11 mouse cellular contexts compared by ENCODE assay signal in genomic region chr1:153730671-153731070, GRCm38 (mm10). TPM values are rescaled to one million over a fixed set of nuclear protein-coding genes. Genes with fewer than 3 reads are reported as not detected.
DNase-seq lines count a peak whose midpoint lies in the region; ATAC-seq and TF ChIP-seq lines count a peak whose summit lies in the region.
"Had no signal": no experiment of that assay in that cellular context is flagged by ENCODE, and none has a peak within 500 bp of the region (broad histone marks: within the 10 kb centered on the region; RNA-seq: fewer than 3 reads in every experiment).

No protein-coding gene starts in this region.

- peaks cover 15% of the 10 kb centered on the region; the same call in 1 of the 2 replicates for H3K4me1 ChIP-seq in embryonic facial prominence, embryonic 12.5 days
- H3K4me1 ChIP-seq in embryonic facial prominence, embryonic 10.5 days, result peaks cover 33% of the 10 kb centered on the region
- H3K4me1 ChIP-seq in stomach, postnatal 0 days (replicated peaks; ENCODE audit: control insufficient read depth, insufficient read depth), result 0 out of 2 replicates have a peak, but pooled peaks cover 2% of the 10 kb centered on the region

- ATAC-seq in embryonic facial prominence, embryonic 12.5 days (ENCODE audit: insufficient number of reproducible peaks, insufficient read depth, low FRiP score, low TSS enrichment), result no peak
- no peak for ATAC-seq in stomach, postnatal 0 days (ENCODE audit: low FRiP score, low TSS enrichment)
- ATAC-seq: intestine, postnatal 0 days had no signal

- no peak for DNase-seq in embryonic facial prominence, embryonic 10.5 days (ENCODE audit: low spot score)
- DNase-seq in thymus, postnatal 4 days, result peak; percentile 22
- no peak for DNase-seq in thymus, postnatal 10 days (ENCODE audit: low spot score in 2 of 2)
- DNase-seq in heart, postnatal 25 days (ENCODE audit: low spot score), result peak; percentile 77
- DNase-seq in stomach, postnatal 0 days (ENCODE audit: low spot score), result no peak
- DNase-seq in layer of hippocampus, postnatal 36 days, result no peak
- DNase-seq in frontal cortex, postnatal 36 days (ENCODE audit: low spot score in 2 of 2), result no peak

- H3K9me3 ChIP-seq in embryonic facial prominence, embryonic 12.5 days, result no peaks in the 10 kb centered on the region
- no peaks in the 10 kb centered on the region for H3K9me3 ChIP-seq in embryonic facial prominence, embryonic 10.5 days
- H3K9me3 ChIP-seq in stomach, postnatal 0 days (ENCODE audit: control insufficient read depth, low read length), result no peaks in the 10 kb centered on the region
- H3K9me3 ChIP-seq: embryonic facial prominence, embryonic 13.5 days; limb, embryonic 15.5 days had no signal

- H3K36me3 ChIP-seq in embryonic facial prominence, embryonic 12.5 days, result no peaks in the 10 kb centered on the region
- H3K36me3 ChIP-seq in embryonic facial prominence, embryonic 10.5 days (replicated peaks), result no peaks in the 10 kb centered on the region
- H3K36me3 ChIP-seq in stomach, postnatal 0 days (ENCODE audit: control insufficient read depth, insufficient read depth, low read length), result no peaks in the 10 kb centered on the region
- H3K36me3 ChIP-seq: embryonic facial prominence, embryonic 13.5 days; limb, embryonic 15.5 days had no signal

- 0 out of 2 replicates have a peak overlapping the region, but pooled peaks have one; percentile 23 for H3K27ac ChIP-seq in embryonic facial prominence, embryonic 12.5 days
- H3K27ac ChIP-seq in embryonic facial prominence, embryonic 10.5 days (replicated peaks), result no peak overlapping the region
- no peak overlapping the region for H3K27ac ChIP-seq in stomach, postnatal 0 days (replicated peaks)
- H3K27ac ChIP-seq: embryonic facial prominence, embryonic 13.5 days; limb, embryonic 15.5 days had no signal

- H3K4me3 ChIP-seq in embryonic facial prominence, embryonic 12.5 days, result no peak overlapping the region
- H3K4me3 ChIP-seq in embryonic facial prominence, embryonic 10.5 days, result no peak overlapping the region
- H3K4me3 ChIP-seq in stomach, postnatal 0 days (ENCODE audit: low read depth, low read length), result no peak overlapping the region
- H3K4me3 ChIP-seq: embryonic facial prominence, embryonic 13.5 days; limb, embryonic 15.5 days had no signal

- no peak for TF ChIP-seq CTCF in stomach, postnatal 0 days (IDR thresholded peaks at IDR 0.05; ENCODE audit: low read depth)

- H3K4me2 ChIP-seq in embryonic facial prominence, embryonic 12.5 days (replicated peaks), result no peak overlapping the region
- H3K4me2 ChIP-seq in stomach, postnatal 0 days (replicated peaks; ENCODE audit: low read depth), result no peak overlapping the region
- H3K4me2 ChIP-seq: embryonic facial prominence, embryonic 13.5 days; limb, embryonic 15.5 days had no signal

- no peak overlapping the region for H3K9ac ChIP-seq in embryonic facial prominence, embryonic 12.5 days
- H3K9ac ChIP-seq in stomach, postnatal 0 days (ENCODE audit: low read length), result no peak overlapping the region
- H3K9ac ChIP-seq: embryonic facial prominence, embryonic 13.5 days; limb, embryonic 15.5 days had no signal

- 0 out of 2 replicates have a peak, but pooled peaks cover 2% of the 10 kb centered on the region for H3K27me3 ChIP-seq in embryonic facial prominence, embryonic 12.5 days
- H3K27me3 ChIP-seq in embryonic facial prominence, embryonic 10.5 days (replicated peaks; ENCODE audit: low read depth, poor library complexity, severe bottlenecking), result peaks cover 26% of the 10 kb centered on the region
- no peaks in the 10 kb centered on the region for H3K27me3 ChIP-seq in stomach, postnatal 0 days (ENCODE audit: control insufficient read depth, insufficient read depth, low read length)

- TF ChIP-seq EP300 in stomach, postnatal 0 days (optimal IDR thresholded peaks at IDR 0.05), result no peak

- intact Hi-C loops in heart, postnatal 25 days (cut with DNase I), result no loop called here

- WGBS in embryonic facial prominence, embryonic 12.5 days, result 54% methylated on average over 3 of the region's 3 CpGs
- WGBS in embryonic facial prominence, embryonic 10.5 days, result 64% methylated on average over 3 of the region's 3 CpGs
- 41% methylated on average over 3 of the region's 3 CpGs for WGBS in stomach, postnatal 0 days

RNA-seq across cellular contexts. Expression of gene Rgs16, which starts 9.5 kb away (rescaled TPM):
- polyA plus RNA-seq in embryonic facial prominence, embryonic 12.5 days (2016; fragmentation: Nextera tagmentation; extraction: Ambion mirVana), result 17.0 and 18.2 TPM in 2 replicates
- polyA plus RNA-seq in embryonic facial prominence, embryonic 10.5 days (2016; fragmentation: Nextera tagmentation; extraction: Ambion mirVana), result 7.9 and 9.5 TPM in 2 replicates
- 1 to 10 TPM; 1.4 to 2.4 TPM for total RNA-seq in heart, postnatal 25 days (2021)
- polyA plus RNA-seq in stomach, postnatal 0 days (2015; fragmentation: Nextera tagmentation; extraction: Ambion mirVana), result 2.3 and 2.7 TPM in 2 replicates
- 1 to 10 TPM; 6.4 to 7.0 TPM for total RNA-seq in layer of hippocampus, postnatal 36 days (2021)

RNA-seq across cellular contexts. Expression of gene Rnasel, which starts 18.6 kb away (rescaled TPM):
- polyA plus RNA-seq in embryonic facial prominence, embryonic 12.5 days (2016; fragmentation: Nextera tagmentation; extraction: Ambion mirVana), result 15.3 and 15.7 TPM in 2 replicates
- 8.0 and 9.5 TPM in 2 replicates for polyA plus RNA-seq in embryonic facial prominence, embryonic 10.5 days (2016; fragmentation: Nextera tagmentation; extraction: Ambion mirVana)
- 1 to 10 TPM; 5.8 to 6.1 TPM for total RNA-seq in heart, postnatal 25 days (2021)
- 11.8 TPM in 2 replicates for polyA plus RNA-seq in stomach, postnatal 0 days (2015; fragmentation: Nextera tagmentation; extraction: Ambion mirVana)
- total RNA-seq in layer of hippocampus, postnatal 36 days (2021), result 1 to 10 TPM; 5.9 to 6.8 TPM

Comparison
In these comparisons a context has a peak if more than half of its experiments do, and no peak if none do; other contexts are left out.
1. DNase-seq: peak in thymus, postnatal 4 days (single experiment) and heart, postnatal 25 days (single experiment); none in embryonic facial prominence, embryonic 10.5 days (single experiment), thymus, postnatal 10 days (0 of 2), stomach, postnatal 0 days (single experiment), layer of hippocampus, postnatal 36 days (0 of 2) and frontal cortex, postnatal 36 days (0 of 2).